Mouse (Mus musculus) hindlimb bud, embryonic 11.5 days (tissue): ENCODE results near the gene Eif5a2.
A peak's percentile ranks its signal among the peaks of the same experiment; 100 is the strongest.
"Not testable (repeated sequence)": the region's sequence is repeated elsewhere in the genome, so short reads cannot be mapped to it uniquely, and the experiment has no call there.

ENCODE experiments used
- DNase-seq: peaks from one replicate; pipeline ENCODE4 v3.0.0-alpha.2; 2012; ENCODE audit warnings: low read depth, low spot score; ENCODE audit errors: extremely low spot score

Eif5a2 gene

GRCm38 (mm10) chr3:28780994-28781393 is at the start of gene Eif5a2:
Gene Eif5a2 (plus strand): TSS chr3:28781276.
- DNase-seq = peak; percentile 39

GRCm38 (mm10) chr3:28734712-28735111 is 46.4 kb upstream of the Eif5a2 start:
- no peak for DNase-seq

DNA sequence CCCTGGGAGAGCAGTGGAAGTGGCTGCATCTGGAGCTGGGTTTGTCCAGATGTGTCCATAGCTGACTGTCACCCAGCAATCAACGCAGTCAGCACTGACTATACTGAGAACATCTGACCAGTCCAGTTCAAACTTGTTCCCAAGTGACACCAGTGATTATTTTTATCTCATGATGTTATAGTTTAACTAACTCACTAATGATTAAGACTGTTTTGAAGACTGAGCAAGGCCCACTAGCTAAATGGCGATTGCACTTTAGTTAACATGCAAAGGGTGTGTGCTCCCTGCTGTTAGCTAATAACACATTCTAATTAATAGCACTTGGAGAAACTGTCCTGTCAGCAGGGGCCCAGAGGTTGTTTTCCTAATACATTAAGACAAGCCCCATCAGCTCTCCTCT is 44.1 kb upstream of the Eif5a2 start:
- no peak for DNase-seq

DNA sequence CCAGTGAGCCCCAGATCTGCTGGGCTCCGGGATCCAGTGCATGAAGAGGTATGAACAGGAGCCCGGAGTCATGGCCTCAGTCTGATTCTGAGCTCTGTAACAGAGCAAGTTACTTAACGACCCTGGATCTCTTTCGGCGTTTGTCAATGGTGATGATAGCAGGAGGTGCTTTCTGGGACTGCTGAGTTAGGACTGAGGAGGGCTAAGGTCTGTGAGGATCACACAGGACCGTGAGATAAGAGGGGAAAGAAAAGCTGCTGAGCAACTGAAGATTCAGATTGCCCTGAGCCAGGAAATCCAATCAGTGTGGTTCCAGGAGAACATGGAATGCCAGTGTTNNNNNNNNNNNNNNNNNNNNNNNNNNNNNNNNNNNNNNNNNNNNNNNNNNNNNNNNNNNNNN is 40.7 kb upstream of the Eif5a2 start:
- no peak for DNase-seq

DNA sequence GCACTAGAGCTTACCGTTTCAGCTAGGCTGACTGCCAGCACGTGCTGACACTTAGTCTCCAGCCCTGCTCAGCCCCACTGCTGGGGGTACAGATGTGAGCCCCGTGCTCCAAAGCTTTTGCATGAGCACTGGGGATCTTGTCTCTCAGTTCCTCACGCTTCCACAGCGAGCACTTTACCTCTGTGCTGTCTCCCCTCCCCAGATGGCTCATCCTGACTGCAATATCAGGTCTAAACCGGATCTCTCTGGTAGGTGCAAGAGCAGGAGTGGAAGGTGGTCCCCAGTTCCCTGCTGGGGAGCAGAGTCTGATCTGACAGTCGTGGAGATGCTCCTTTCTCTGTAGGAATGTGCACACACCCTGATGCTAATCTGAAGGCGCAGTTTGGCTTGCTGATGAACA is 37.8 kb upstream of the Eif5a2 start:
- no peak for DNase-seq

DNA sequence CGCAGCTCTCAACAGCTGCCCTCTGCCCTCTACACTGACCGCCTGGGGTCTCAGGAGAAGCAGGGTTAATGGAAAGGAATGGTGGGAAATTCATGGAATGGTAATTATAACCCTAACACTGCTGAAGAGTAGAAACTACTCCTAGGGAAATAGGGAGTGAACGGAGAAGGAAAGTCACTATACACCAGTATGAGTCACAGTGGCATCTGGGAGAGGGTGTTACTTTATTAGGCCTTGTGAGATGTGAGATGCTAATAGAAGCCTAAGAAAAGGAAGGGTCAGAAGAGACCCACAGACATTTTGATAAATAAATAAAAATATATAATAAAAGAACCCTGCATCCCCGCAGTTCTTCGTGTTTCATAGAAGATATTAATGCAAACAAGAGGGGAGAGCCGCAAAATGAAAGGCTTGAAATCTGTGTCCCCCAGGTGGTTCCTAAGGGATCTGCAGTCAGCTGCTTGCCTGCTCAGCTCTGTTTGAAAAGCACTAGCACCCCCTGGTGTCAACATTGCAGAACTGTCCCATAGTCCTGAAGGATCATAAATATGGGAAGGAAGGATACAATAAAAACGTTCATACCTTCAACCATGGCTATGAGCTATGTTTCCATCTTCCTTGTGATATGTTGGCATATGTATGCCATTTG is 35.1 kb upstream of the Eif5a2 start:
- peak; percentile 89 for DNase-seq

DNA sequence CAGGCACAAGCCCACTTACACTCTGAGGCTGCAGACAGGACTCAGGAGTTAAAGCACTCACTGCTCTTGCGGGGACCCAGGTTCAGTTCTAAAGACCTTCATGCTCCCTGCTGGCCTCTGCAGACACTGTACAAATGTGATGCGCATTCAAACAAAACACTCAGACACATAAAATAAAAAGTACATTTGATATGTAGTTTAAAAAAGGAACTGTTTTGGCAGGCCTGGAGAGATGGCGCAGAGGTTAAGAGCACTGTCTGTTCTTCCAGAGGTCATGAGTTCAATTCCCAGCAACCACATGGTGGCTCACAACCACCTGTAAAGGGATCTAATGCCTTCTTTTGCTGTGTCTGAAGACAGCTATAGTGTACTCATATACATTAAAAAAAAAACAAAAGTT is 32.9 kb upstream of the Eif5a2 start:
- no peak for DNase-seq

DNA sequence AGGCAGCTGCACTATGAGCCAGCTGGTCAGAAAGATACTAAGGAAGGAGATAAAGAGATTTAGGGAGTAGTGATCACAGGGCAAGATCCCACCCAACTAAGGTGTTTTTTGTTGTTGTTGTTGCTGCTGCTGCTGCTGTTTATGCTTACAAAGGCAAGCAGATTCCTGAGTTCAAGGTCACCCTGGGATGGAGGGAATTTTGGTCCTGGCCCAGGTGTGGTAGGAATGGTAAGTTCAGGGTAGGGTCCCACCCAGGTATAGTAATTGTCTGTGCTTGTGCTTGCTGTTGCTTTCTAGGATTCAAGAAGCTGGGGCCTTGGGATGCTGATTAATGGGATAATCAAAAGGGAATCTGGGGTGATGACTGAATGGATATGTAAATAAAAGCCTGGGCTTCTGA is 32.1 kb upstream of the Eif5a2 start:
- DNase-seq = no peak

GRCm38 (mm10) chr3:28755477-28755876 is 25.6 kb upstream of the Eif5a2 start:
- no peak for DNase-seq

GRCm38 (mm10) chr3:28761225-28761789 is 19.8 kb upstream of the Eif5a2 start:
- no peak for DNase-seq

DNA sequence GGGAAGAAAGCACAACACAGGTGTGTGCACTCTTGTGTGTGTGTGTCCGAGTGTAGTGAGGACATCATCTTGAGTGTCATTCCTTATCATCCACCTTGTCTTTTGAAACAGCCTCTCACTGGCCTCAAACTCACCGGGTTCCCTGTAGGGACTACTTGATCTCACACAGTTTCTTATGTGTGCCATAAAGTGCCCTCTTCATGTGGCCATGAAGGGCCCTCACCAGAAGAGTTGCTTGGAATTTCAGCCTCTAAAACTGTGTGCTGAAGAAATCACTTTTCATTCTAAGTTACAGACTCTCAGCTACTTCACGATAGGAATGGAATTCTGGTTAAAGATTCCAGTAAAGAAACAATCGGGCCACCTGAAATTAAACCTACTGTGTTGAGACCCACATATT is 14.1 kb upstream of the Eif5a2 start:
- DNase-seq = no peak

DNA sequence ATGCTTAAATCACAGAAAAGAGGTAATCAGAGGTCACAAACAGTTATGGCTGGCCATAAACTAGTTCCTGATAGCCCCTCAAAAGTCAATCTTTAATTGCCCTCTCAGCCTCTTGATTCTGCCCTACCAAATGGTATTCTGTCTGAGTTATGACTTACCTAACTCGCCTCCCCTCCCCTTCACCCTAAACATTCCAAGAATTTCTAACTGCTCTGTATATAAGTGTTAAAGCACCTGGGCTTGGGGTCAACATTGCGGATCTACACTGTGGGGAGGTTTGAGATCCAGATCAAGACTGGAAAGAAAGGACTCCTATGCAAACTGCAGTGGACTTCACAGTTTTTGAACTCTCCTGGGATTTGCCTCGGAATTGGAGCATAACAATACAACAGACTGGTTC is 12.9 kb upstream of the Eif5a2 start:
- DNase-seq = no peak

DNA sequence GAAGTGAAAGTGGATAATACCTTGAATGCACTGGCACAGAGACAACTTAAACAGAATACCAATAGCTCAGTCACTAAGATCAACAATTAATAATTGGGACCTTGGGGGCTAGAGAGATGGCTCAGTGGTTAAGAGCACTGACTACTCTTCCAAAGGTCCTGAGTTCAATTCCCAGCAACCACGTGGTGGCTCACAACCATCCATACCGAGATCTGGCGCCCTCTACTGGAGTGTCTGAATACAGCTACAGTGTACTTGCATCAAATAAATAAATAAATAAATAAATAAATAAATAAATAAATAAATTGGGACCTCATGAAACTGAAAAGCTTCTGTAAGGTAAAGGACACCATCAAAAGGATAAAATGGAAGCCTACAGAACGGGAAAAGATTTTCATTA is 8.2 kb upstream of the Eif5a2 start:
- not testable (repeated sequence) for DNase-seq

DNA sequence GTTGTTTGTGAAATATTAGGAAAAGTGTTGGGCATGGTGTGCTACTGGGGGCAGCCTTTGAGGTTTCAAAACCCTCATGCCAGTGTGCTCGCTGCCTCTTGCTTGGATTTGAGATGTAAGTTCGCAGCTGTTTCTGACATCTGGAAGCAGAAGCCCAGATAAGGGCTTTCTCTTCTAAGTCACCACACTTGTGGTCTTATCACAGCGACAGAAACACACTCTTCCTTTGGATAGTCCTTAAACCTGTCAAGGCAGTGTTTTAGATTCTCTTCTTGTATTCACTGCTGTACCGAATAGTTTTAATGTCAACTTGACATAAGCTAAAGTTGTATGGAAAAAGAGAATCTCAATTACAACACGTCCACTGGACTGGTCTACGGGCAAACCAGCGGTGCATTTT is 5.7 kb upstream of the Eif5a2 start:
- no peak for DNase-seq

- no peak for DNase-seq
These were observed 5.1 kb upstream of the Eif5a2 start for GRCm38 (mm10) chr3:28775958-28776357.

DNA sequence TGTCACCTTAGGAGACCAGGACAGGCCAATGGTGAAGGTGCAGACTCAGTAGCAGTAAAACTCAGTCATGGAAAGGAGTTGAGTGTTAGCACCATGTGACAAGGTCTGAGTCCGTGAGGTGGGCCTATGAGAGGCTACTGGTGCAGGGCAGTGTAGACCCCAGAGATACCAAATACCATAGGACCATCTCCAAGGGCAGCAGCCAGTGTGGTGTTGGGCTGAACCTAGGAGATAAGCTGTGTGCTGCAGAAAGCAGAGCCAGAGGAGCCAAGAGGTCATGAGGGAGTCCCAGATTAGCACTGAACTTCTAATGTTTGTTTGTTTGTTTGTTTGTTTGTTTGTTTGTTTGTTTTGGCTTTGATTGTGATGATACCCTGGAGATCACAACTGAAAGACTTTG is 4.6 kb upstream of the Eif5a2 start:
- DNase-seq = no peak

DNA sequence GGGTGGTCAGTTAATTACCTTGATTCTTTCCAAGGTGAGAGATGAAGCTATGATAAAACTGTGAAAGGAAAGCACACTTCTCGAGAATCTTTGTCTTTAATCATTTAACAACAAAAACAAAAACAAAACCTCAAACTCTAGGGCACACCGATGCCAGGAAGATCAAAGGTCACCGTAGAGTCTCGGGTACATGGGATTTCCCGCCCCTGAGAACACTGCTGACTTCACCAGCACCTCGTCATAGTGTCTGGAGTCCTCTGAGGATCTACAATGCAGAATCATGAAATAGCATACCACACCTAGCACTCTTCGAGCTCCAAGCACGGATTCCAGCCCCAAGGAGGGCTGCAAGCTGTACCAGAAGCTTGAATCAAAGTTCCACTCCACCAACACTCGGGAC is 565 bp upstream of the Eif5a2 start:
- no peak for DNase-seq

GRCm38 (mm10) chr3:28781422-28781821 is 346 bp downstream of the Eif5a2 start:
- no peak for DNase-seq

- DNase-seq = no peak
These were observed 772 bp downstream of the Eif5a2 start for GRCm38 (mm10) chr3:28781848-28782247.

- DNase-seq = no peak
These were observed 3.1 kb downstream of the Eif5a2 start for GRCm38 (mm10) chr3:28784176-28784575.

- DNase-seq = no peak
These were observed 13.8 kb downstream of the Eif5a2 start for GRCm38 (mm10) chr3:28794835-28795234.

GRCm38 (mm10) chr3:28805301-28806097 is 24.4 kb downstream of the Eif5a2 start, which contains the start of gene Rpl22l1:
Gene Rpl22l1 (plus strand): TSS chr3:28805436.
- peak; percentile 96 for DNase-seq
